Mouse (Mus musculus) right cerebral cortex, postnatal 14 days (tissue): Measurements from ENCODE around the gene Gm28919.
"Not testable (repeated sequence)": the region's sequence is repeated elsewhere in the genome, so short reads cannot be mapped to it uniquely, and the experiment has no call there.

Experiments
- DNase-seq: peaks from one replicate; pipeline ENCODE4 v3.0.0; 2022

Gm28919 gene

DNA sequence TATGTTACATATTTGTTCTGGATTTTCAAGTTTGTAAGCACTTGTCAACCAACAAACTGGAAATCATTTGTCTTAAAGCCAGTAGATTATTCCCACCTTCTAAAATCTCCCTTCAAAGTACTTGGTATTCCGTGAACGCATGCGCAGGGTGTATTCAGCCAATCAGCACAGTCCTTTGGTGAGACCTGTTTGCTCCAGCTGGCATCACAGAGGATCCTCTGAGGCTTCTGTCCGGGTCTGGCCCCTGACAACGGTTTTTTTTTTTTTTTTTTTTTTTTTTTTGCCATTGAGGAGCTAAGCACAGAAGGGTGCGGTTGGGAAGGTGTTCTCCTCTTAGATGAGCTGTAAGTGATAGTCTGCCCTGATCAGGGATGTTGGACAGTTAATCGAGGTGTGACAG lies at the start of gene Gm28919:
TSS of gene Gm28919 (plus strand) at position 301 of the 400 bp plus-strand sequence.
- not testable (repeated sequence) for DNase-seq
